Mouse (Mus musculus): ENCODE measurements around the gene Rassf7. TPM values are rescaled to one million over a fixed set of nuclear protein-coding genes. Genes with fewer than 3 reads are reported as not detected.

Gene Rassf7
- polyA plus RNA-seq, 1 experiment from 2014 or later, result 27.4 TPM

MicroRNAs encoded within 50 kb of the gene (microRNA counts, 519-probe panel; counts per million panel counts)
- microRNA mmu-miR-210, result 3,769 counts per million, percentile 55 among the panel's probes with 10 or more counts

Small RNA genes lying within 50 kb of the gene (microRNA-seq; reads per million reads assigned to microRNA genes)
- 368 reads per million, percentile 65 among the genes with 10 or more reads in this experiment for gene Mir210

Other genes with a start within 250 kb of the Rassf7 start
- 13.4 and 13.6 TPM in 2 replicates for gene Ifitm1, start 248.6 kb upstream of the Rassf7 start, polyA plus RNA-seq (2015; fragmentation: Nextera tagmentation; extraction: Ambion mirVana)
- gene Ifitm3, start 205.1 kb upstream of the Rassf7 start, polyA plus RNA-seq (2015; fragmentation: Nextera tagmentation; extraction: Ambion mirVana), result 29.0 and 29.1 TPM in 2 replicates
- gene Ifitm6, start 197.9 kb upstream of the Rassf7 start, polyA plus RNA-seq (2015; fragmentation: Nextera tagmentation; extraction: Ambion mirVana), result 0.53 TPM in 2 replicates
- not detected in 2 replicates for gene Gm17387, start 186.7 kb upstream of the Rassf7 start, polyA plus RNA-seq (2015; fragmentation: Nextera tagmentation; extraction: Ambion mirVana)
- gene B4galnt4, start 154.8 kb upstream of the Rassf7 start, polyA plus RNA-seq (2015; fragmentation: Nextera tagmentation; extraction: Ambion mirVana), result 44.8 and 47.2 TPM in 2 replicates
- 0.27 and 0.32 TPM in 2 replicates for gene Pkp3, start 137.6 kb upstream of the Rassf7 start, polyA plus RNA-seq (2015; fragmentation: Nextera tagmentation; extraction: Ambion mirVana)
- 1.7 and 2.9 TPM in 2 replicates for gene Sigirr, start 115.3 kb upstream of the Rassf7 start, polyA plus RNA-seq (2015; fragmentation: Nextera tagmentation; extraction: Ambion mirVana)
- 0.09 TPM in 1 of 2 replicates, not detected in the other for gene Ano9, start 98.1 kb upstream of the Rassf7 start, polyA plus RNA-seq (2015; fragmentation: Nextera tagmentation; extraction: Ambion mirVana)
- gene Ptdss2, start 93.5 kb upstream of the Rassf7 start, polyA plus RNA-seq (2015; fragmentation: Nextera tagmentation; extraction: Ambion mirVana), result 79.8 and 83.6 TPM in 2 replicates
- gene Rnh1, start 43.0 kb upstream of the Rassf7 start, polyA plus RNA-seq (2015; fragmentation: Nextera tagmentation; extraction: Ambion mirVana), result 51.1 and 53.5 TPM in 2 replicates
- 109 and 118 TPM in 2 replicates for gene Hras, start 21.9 kb upstream of the Rassf7 start, polyA plus RNA-seq (2015; fragmentation: Nextera tagmentation; extraction: Ambion mirVana)
- 10.3 and 11.2 TPM in 2 replicates for gene Lrrc56, start 21.7 kb upstream of the Rassf7 start, polyA plus RNA-seq (2015; fragmentation: Nextera tagmentation; extraction: Ambion mirVana)
- 1.2 and 1.8 TPM in 2 replicates for gene Lmntd2, start 1.8 kb upstream of the Rassf7 start, polyA plus RNA-seq (2015; fragmentation: Nextera tagmentation; extraction: Ambion mirVana)
- gene Phrf1, start 12.9 kb downstream of the Rassf7 start, polyA plus RNA-seq (2015; fragmentation: Nextera tagmentation; extraction: Ambion mirVana), result 77.1 and 78.9 TPM in 2 replicates
- 1.2 and 1.3 TPM in 2 replicates for gene Irf7, start 50.6 kb downstream of the Rassf7 start, polyA plus RNA-seq (2015; fragmentation: Nextera tagmentation; extraction: Ambion mirVana)
- not detected in 2 replicates for gene Cdhr5, start 60.9 kb downstream of the Rassf7 start, polyA plus RNA-seq (2015; fragmentation: Nextera tagmentation; extraction: Ambion mirVana)
- gene Sct, start 63.3 kb downstream of the Rassf7 start, polyA plus RNA-seq (2015; fragmentation: Nextera tagmentation; extraction: Ambion mirVana), result 1.5 and 3.2 TPM in 2 replicates
- gene Drd4, start 76.1 kb downstream of the Rassf7 start, polyA plus RNA-seq (2015; fragmentation: Nextera tagmentation; extraction: Ambion mirVana), result 0.68 and 0.70 TPM in 2 replicates
- 138 and 157 TPM in 2 replicates for gene Deaf1, start 111.8 kb downstream of the Rassf7 start, polyA plus RNA-seq (2015; fragmentation: Nextera tagmentation; extraction: Ambion mirVana)
- gene Tmem80, start 111.9 kb downstream of the Rassf7 start, polyA plus RNA-seq (2015; fragmentation: Nextera tagmentation; extraction: Ambion mirVana), result 67.7 and 74.7 TPM in 2 replicates
- 0.65 and 1.4 TPM in 2 replicates for gene Eps8l2, start 123.0 kb downstream of the Rassf7 start, polyA plus RNA-seq (2015; fragmentation: Nextera tagmentation; extraction: Ambion mirVana)
- gene Taldo1, start 176.3 kb downstream of the Rassf7 start, polyA plus RNA-seq (2015; fragmentation: Nextera tagmentation; extraction: Ambion mirVana), result 333 and 346 TPM in 2 replicates
- gene Gatd1, start 198.3 kb downstream of the Rassf7 start, polyA plus RNA-seq (2015; fragmentation: Nextera tagmentation; extraction: Ambion mirVana), result 57.4 and 58.5 TPM in 2 replicates
- gene Cend1, start 213.6 kb downstream of the Rassf7 start, polyA plus RNA-seq (2015; fragmentation: Nextera tagmentation; extraction: Ambion mirVana), result 68.3 and 73.4 TPM in 2 replicates
- gene Slc25a22, start 222.0 kb downstream of the Rassf7 start, polyA plus RNA-seq (2015; fragmentation: Nextera tagmentation; extraction: Ambion mirVana), result 71.3 and 76.3 TPM in 2 replicates
- 4.9 and 5.7 TPM in 2 replicates for gene Pidd1, start 228.2 kb downstream of the Rassf7 start, polyA plus RNA-seq (2015; fragmentation: Nextera tagmentation; extraction: Ambion mirVana)
- 771 and 809 TPM in 2 replicates for gene Rplp2, start 231.5 kb downstream of the Rassf7 start, polyA plus RNA-seq (2015; fragmentation: Nextera tagmentation; extraction: Ambion mirVana)
- 18.7 TPM in 2 replicates for gene Pnpla2, start 239.3 kb downstream of the Rassf7 start, polyA plus RNA-seq (2015; fragmentation: Nextera tagmentation; extraction: Ambion mirVana)
- gene Cracr2b, start 245.2 kb downstream of the Rassf7 start, polyA plus RNA-seq (2015; fragmentation: Nextera tagmentation; extraction: Ambion mirVana), result 6.9 and 7.2 TPM in 2 replicates

Measured in hindbrain, embryonic 13.5 days (tissue).